Mouse (Mus musculus) liver, postnatal 0 days (tissue): ENCODE data around the gene Inpp4b.

Experiments
- CTCF ChIP-seq: sonication (generic); IDR thresholded peaks from 2 replicates; pipeline ENCODE4 v1.5.1; 2016; ENCODE audit warnings: antibody characterized with exemption, low read depth
- EP300 ChIP-seq: IDR thresholded peaks from 2 replicates; pipeline ENCODE4 v1.6.1; 2016; ENCODE audit warnings: antibody characterized with exemption, low read depth, mild to moderate bottlenecking

- TF ChIP-seq CTCF (no peak), EP300 (no peak)
Observed at GRCm38 (mm10) chr8:81736103-81736502, 393.7 kb downstream of the Inpp4b start.
